In the genomic region with DNA sequence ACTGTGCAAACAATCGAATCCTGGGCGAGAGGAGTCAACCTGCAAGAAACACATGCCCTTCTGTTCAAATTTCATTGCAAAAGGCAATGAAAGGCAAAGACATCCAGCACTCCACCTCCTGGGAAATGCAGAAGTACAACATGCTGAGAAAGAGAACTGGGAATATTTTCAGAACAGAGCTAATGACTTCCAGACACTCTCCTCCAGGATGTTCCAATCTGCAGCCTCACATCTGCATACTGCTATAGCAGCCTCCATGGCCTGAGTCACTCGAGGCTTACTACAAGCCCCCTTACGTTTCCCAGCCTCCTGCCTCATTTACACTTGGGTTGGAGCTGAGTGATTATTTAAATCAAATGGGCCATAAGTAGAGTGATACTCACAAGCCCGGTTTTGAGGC, we compare ENCODE assay signal across 11 mouse cellular contexts. TPM values are rescaled to one million over a fixed set of nuclear protein-coding genes. Genes with fewer than 3 reads are reported as not detected.
DNase-seq lines count a peak whose midpoint lies in the region; ATAC-seq and TF ChIP-seq lines count a peak whose summit lies in the region.
"Had no signal": no experiment of that assay in that cellular context is flagged by ENCODE, and none has a peak within 500 bp of the region (broad histone marks: within the 10 kb centered on the region; RNA-seq: fewer than 3 reads in every experiment).

No protein-coding gene starts in this region.

- H3K27ac ChIP-seq in gastrocnemius, adult 2 months = peak overlapping the region; percentile 68
- peak overlapping the region; percentile 28; the same call in 1 of the 2 replicates for H3K27ac ChIP-seq in brown adipose tissue, adult 24 weeks (replicated peaks; ENCODE audit: low read depth, low read length)
- peak overlapping the region; percentile 13; the same call in 1 of the 2 replicates for H3K27ac ChIP-seq in limb, embryonic 12.5 days
- no peak overlapping the region for H3K27ac ChIP-seq in stomach, postnatal 0 days (replicated peaks)
- H3K27ac ChIP-seq in midbrain, embryonic 15.5 days = no peak overlapping the region

- H3K27me3 ChIP-seq in limb, embryonic 12.5 days = no peaks in the 10 kb centered on the region
- no peaks in the 10 kb centered on the region for H3K27me3 ChIP-seq in stomach, postnatal 0 days (ENCODE audit: control insufficient read depth, insufficient read depth, low read length)
- no peaks in the 10 kb centered on the region for H3K27me3 ChIP-seq in midbrain, embryonic 15.5 days (replicated peaks)

- 18% methylated on average over 5 of the region's 5 CpGs for WGBS in limb, embryonic 12.5 days
- 45% methylated on average over 5 of the region's 5 CpGs for WGBS in stomach, postnatal 0 days
- 59% methylated on average over 5 of the region's 5 CpGs for WGBS in midbrain, embryonic 15.5 days

- no peak for TF ChIP-seq EP300 in stomach, postnatal 0 days (optimal IDR thresholded peaks at IDR 0.05)

- no peaks in the 10 kb centered on the region for H3K4me1 ChIP-seq in brown adipose tissue, adult 24 weeks (ENCODE audit: control insufficient read depth, insufficient read depth, insufficient read length, low read length)
- H3K4me1 ChIP-seq in limb, embryonic 12.5 days (replicated peaks) = peaks cover 8% of the 10 kb centered on the region
- H3K4me1 ChIP-seq in stomach, postnatal 0 days (replicated peaks; ENCODE audit: control insufficient read depth, insufficient read depth) = no peaks in the 10 kb centered on the region
- no peaks in the 10 kb centered on the region for H3K4me1 ChIP-seq in midbrain, embryonic 15.5 days

- TF ChIP-seq CTCF in gastrocnemius, adult 2 months (IDR thresholded peaks at IDR 0.05) = no peak
- TF ChIP-seq CTCF in stomach, postnatal 0 days (IDR thresholded peaks at IDR 0.05; ENCODE audit: low read depth) = no peak

- H3K9me3 ChIP-seq in limb, embryonic 12.5 days = no peaks in the 10 kb centered on the region
- no peaks in the 10 kb centered on the region for H3K9me3 ChIP-seq in stomach, postnatal 0 days (ENCODE audit: control insufficient read depth, low read length)
- H3K9me3 ChIP-seq in midbrain, embryonic 15.5 days = no peaks in the 10 kb centered on the region

- intact Hi-C loops in gastrocnemius, adult 2 months (cut with DNase I) = no loop called here

- H3K4me2 ChIP-seq in limb, embryonic 12.5 days = no peak overlapping the region
- no peak overlapping the region for H3K4me2 ChIP-seq in stomach, postnatal 0 days (replicated peaks; ENCODE audit: low read depth)
- no peak overlapping the region for H3K4me2 ChIP-seq in midbrain, embryonic 15.5 days
- H3K4me2 ChIP-seq: lung, embryonic 14.5 days had no signal

- H3K9ac ChIP-seq in limb, embryonic 12.5 days (replicated peaks) = no peak overlapping the region
- H3K9ac ChIP-seq in stomach, postnatal 0 days (ENCODE audit: low read length) = no peak overlapping the region
- H3K9ac ChIP-seq in midbrain, embryonic 15.5 days = no peak overlapping the region
- H3K9ac ChIP-seq: lung, embryonic 14.5 days had no signal

- H3K4me3 ChIP-seq in gastrocnemius, adult 2 months = no peak overlapping the region
- no peak overlapping the region for H3K4me3 ChIP-seq in brown adipose tissue, adult 24 weeks (ENCODE audit: insufficient read depth, low read depth, low read length)
- no peak overlapping the region for H3K4me3 ChIP-seq in limb, embryonic 12.5 days (replicated peaks)
- no peak overlapping the region for H3K4me3 ChIP-seq in stomach, postnatal 0 days (ENCODE audit: low read depth, low read length)
- no peak overlapping the region for H3K4me3 ChIP-seq in midbrain, embryonic 15.5 days

- H3K36me3 ChIP-seq in limb, embryonic 12.5 days = no peaks in the 10 kb centered on the region
- no peaks in the 10 kb centered on the region for H3K36me3 ChIP-seq in stomach, postnatal 0 days (ENCODE audit: control insufficient read depth, insufficient read depth, low read length)
- no peaks in the 10 kb centered on the region for H3K36me3 ChIP-seq in midbrain, embryonic 15.5 days (replicated peaks)

- DNase-seq in gastrocnemius, adult 2 months = peak; percentile 29
- DNase-seq in gastrocnemius, postnatal 10 days = no peak
- DNase-seq in gastrocnemius, postnatal 25 days = peak; percentile 46
- DNase-seq in stomach, postnatal 0 days (ENCODE audit: low spot score) = no peak
- DNase-seq: B cell, adult 2 months; lung, embryonic 14.5 days; retina, postnatal 1 day had no signal

- ATAC-seq in limb, embryonic 12.5 days (ENCODE audit: insufficient number of reproducible peaks, insufficient read depth, low FRiP score, low TSS enrichment, low read depth) = peak; percentile 68; the same call in 1 of the 2 replicates
- ATAC-seq in stomach, postnatal 0 days (ENCODE audit: low FRiP score, low TSS enrichment) = no peak
- ATAC-seq in CD4-positive, CD25-positive, alpha-beta regulatory T cell, adult 4 months = no peak
- ATAC-seq in midbrain, embryonic 15.5 days (replicated peaks) = no peak

RNA-seq across cellular contexts. Expression of gene Dcbld2, which starts 58.9 kb away (rescaled TPM):
- 1 to 10 TPM; 4.0 to 6.3 TPM for total RNA-seq in gastrocnemius, adult 2 months (2021)
- total RNA-seq in gastrocnemius, postnatal 10 days (2021) = 10 to 100 TPM; 10.5 to 14.7 TPM
- polyA plus RNA-seq in brown adipose tissue, adult 24 weeks (2012; ENCODE audit: insufficient read depth, insufficient read length, missing spikeins) = 5.4 and 7.8 TPM in 2 replicates
- total RNA-seq in gastrocnemius, postnatal 25 days (2021) = 1 to 10 TPM; 4.2 to 6.9 TPM
- 7.0 and 10.0 TPM in 2 replicates for polyA plus RNA-seq in limb, embryonic 12.5 days (2016; fragmentation: Nextera tagmentation; extraction: Ambion mirVana)
- 3.7 and 4.5 TPM in 2 replicates for polyA plus RNA-seq in stomach, postnatal 0 days (2015; fragmentation: Nextera tagmentation; extraction: Ambion mirVana)
- polyA plus RNA-seq in CD4-positive, CD25-positive, alpha-beta regulatory T cell, adult 4 months (2017; shearing (Covaris generic)) = under 1 TPM; 0.34 to 0.42 TPM
- polyA plus RNA-seq in midbrain, embryonic 15.5 days (2015; fragmentation: Nextera tagmentation; extraction: Ambion mirVana) = 8.3 and 8.7 TPM in 2 replicates

Comparison
In these comparisons a context has a peak if more than half of its experiments do, and no peak if none do; other contexts are left out.
1. DNase-seq: peak in gastrocnemius, adult 2 months (single experiment) and gastrocnemius, postnatal 25 days (single experiment); none in gastrocnemius, postnatal 10 days (single experiment) and stomach, postnatal 0 days (single experiment).
2. H3K27ac ChIP-seq: peak in gastrocnemius, adult 2 months (single experiment), brown adipose tissue, adult 24 weeks (single experiment) and limb, embryonic 12.5 days (single experiment); none in stomach, postnatal 0 days (single experiment) and midbrain, embryonic 15.5 days (single experiment).